Comparison of ENCODE assay signal across 19 mouse cellular contexts in genomic region chr9:72721221-72721620, GRCm38 (mm10). TPM values are rescaled to one million over a fixed set of nuclear protein-coding genes. Genes with fewer than 3 reads are reported as not detected.
DNase-seq lines count a peak whose midpoint lies in the region; ATAC-seq and TF ChIP-seq lines count a peak whose summit lies in the region.
"Had no signal": no experiment of that assay in that cellular context is flagged by ENCODE, and none has a peak within 500 bp of the region (broad histone marks: within the 10 kb centered on the region; RNA-seq: fewer than 3 reads in every experiment).

No protein-coding gene starts in this region.

- peak; percentile 93 for DNase-seq in heart, adult 11 months
- DNase-seq in heart, adult 9 months (ENCODE audit: low spot score in 2 of 2) = no peak
- DNase-seq in lung, embryonic 14.5 days = no peak
- no peak for DNase-seq in lung, postnatal 36 days
- DNase-seq in forebrain, embryonic 14.5 days (ENCODE audit: low spot score) = no peak
- DNase-seq: cerebellum, adult 2 months; kidney, adult 2 months; right cerebral cortex, postnatal 25 days; thymus, adult 2 months had no signal

- peaks cover 34% of the 10 kb centered on the region for H3K36me3 ChIP-seq in intestine, embryonic 16.5 days (ENCODE audit: control insufficient read depth, insufficient read depth, low read length)
- H3K36me3 ChIP-seq in intestine, embryonic 15.5 days = peaks cover 69% of the 10 kb centered on the region
- H3K36me3 ChIP-seq in lung, embryonic 14.5 days (ENCODE audit: insufficient read depth) = peaks cover 99% of the 10 kb centered on the region
- peaks cover 100% of the 10 kb centered on the region for H3K36me3 ChIP-seq in forebrain, embryonic 14.5 days (ENCODE audit: control insufficient read depth, insufficient read depth, low read length)

- no peaks in the 10 kb centered on the region for H3K27me3 ChIP-seq in intestine, embryonic 16.5 days (replicated peaks; ENCODE audit: control insufficient read depth, insufficient read depth, low read length)
- H3K27me3 ChIP-seq in intestine, embryonic 15.5 days (replicated peaks) = no peaks in the 10 kb centered on the region
- H3K27me3 ChIP-seq in lung, embryonic 14.5 days (ENCODE audit: insufficient read depth, low read length) = no peaks in the 10 kb centered on the region
- no peaks in the 10 kb centered on the region for H3K27me3 ChIP-seq in forebrain, embryonic 14.5 days (replicated peaks; ENCODE audit: control insufficient read depth, insufficient read depth, low read length)
- H3K27me3 ChIP-seq: CH12.LX; forebrain, embryonic 15.5 days; heart, embryonic 15.5 days; hindbrain, embryonic 15.5 days; lung, embryonic 15.5 days; stomach, embryonic 15.5 days had no signal

- H3K27ac ChIP-seq in intestine, embryonic 16.5 days (ENCODE audit: low read length) = no peak overlapping the region
- no peak overlapping the region for H3K27ac ChIP-seq in intestine, embryonic 15.5 days
- no peak overlapping the region for H3K27ac ChIP-seq in lung, embryonic 14.5 days (ENCODE audit: low read depth)
- no peak overlapping the region for H3K27ac ChIP-seq in forebrain, embryonic 14.5 days (ENCODE audit: low read depth, low read length)
- H3K27ac ChIP-seq: forebrain, embryonic 15.5 days; heart, embryonic 15.5 days; hindbrain, embryonic 15.5 days; limb, embryonic 10.5 days; lung, embryonic 15.5 days; stomach, embryonic 15.5 days had no signal

- ATAC-seq in intestine, embryonic 16.5 days = peak; percentile 45; the same call in 1 of the 2 replicates
- no peak for ATAC-seq in intestine, embryonic 15.5 days
- ATAC-seq in lung, embryonic 14.5 days (ENCODE audit: insufficient read depth) = no peak
- no peak for ATAC-seq in forebrain, embryonic 14.5 days
- ATAC-seq: forebrain, embryonic 15.5 days had no signal

- no peak overlapping the region for H3K4me2 ChIP-seq in intestine, embryonic 16.5 days (ENCODE audit: low read depth, low read length)
- H3K4me2 ChIP-seq in intestine, embryonic 15.5 days (replicated peaks) = no peak overlapping the region
- H3K4me2 ChIP-seq in lung, embryonic 14.5 days = no peak overlapping the region
- H3K4me2 ChIP-seq in forebrain, embryonic 14.5 days (ENCODE audit: low read length) = no peak overlapping the region
- H3K4me2 ChIP-seq: forebrain, embryonic 15.5 days; heart, embryonic 15.5 days; hindbrain, embryonic 15.5 days; lung, embryonic 15.5 days; midbrain, embryonic 11.5 days; stomach, embryonic 15.5 days had no signal

- 86% methylated on average over 14 of the region's 14 CpGs for WGBS in intestine, embryonic 16.5 days
- 90% methylated on average over 14 of the region's 14 CpGs for WGBS in intestine, embryonic 15.5 days
- WGBS in lung, embryonic 14.5 days = 83% methylated on average over 14 of the region's 14 CpGs
- WGBS in forebrain, embryonic 14.5 days = 93% methylated on average over 14 of the region's 14 CpGs

- H3K9ac ChIP-seq in intestine, embryonic 16.5 days (ENCODE audit: low read depth, low read length) = no peak overlapping the region
- no peak overlapping the region for H3K9ac ChIP-seq in intestine, embryonic 15.5 days
- H3K9ac ChIP-seq in lung, embryonic 14.5 days = no peak overlapping the region
- H3K9ac ChIP-seq in forebrain, embryonic 14.5 days (ENCODE audit: low read length) = no peak overlapping the region
- H3K9ac ChIP-seq: forebrain, embryonic 15.5 days; heart, embryonic 15.5 days; hindbrain, embryonic 15.5 days; lung, embryonic 15.5 days; stomach, embryonic 15.5 days had no signal

- no peak overlapping the region for H3K4me3 ChIP-seq in intestine, embryonic 16.5 days (ENCODE audit: low read length)
- H3K4me3 ChIP-seq in intestine, embryonic 15.5 days (replicated peaks) = no peak overlapping the region
- H3K4me3 ChIP-seq in lung, embryonic 14.5 days (ENCODE audit: low read depth, low read length) = no peak overlapping the region
- no peak overlapping the region for H3K4me3 ChIP-seq in forebrain, embryonic 14.5 days (ENCODE audit: low read depth, low read length)
- H3K4me3 ChIP-seq: forebrain, embryonic 15.5 days; heart, embryonic 15.5 days; hindbrain, embryonic 15.5 days; limb, embryonic 10.5 days; lung, embryonic 15.5 days; stomach, embryonic 15.5 days had no signal

- TF ChIP-seq CTCF in lung, embryonic 14.5 days (IDR thresholded peaks at IDR 0.05; ENCODE audit: low read depth) = 0 out of 2 replicates have a peak, but pooled peaks have one; percentile 10

- H3K4me1 ChIP-seq in intestine, embryonic 16.5 days (ENCODE audit: control insufficient read depth, insufficient read depth, low read length) = no peaks in the 10 kb centered on the region
- no peaks in the 10 kb centered on the region for H3K4me1 ChIP-seq in intestine, embryonic 15.5 days (replicated peaks)
- H3K4me1 ChIP-seq in lung, embryonic 14.5 days (ENCODE audit: insufficient read depth) = no peaks in the 10 kb centered on the region
- H3K4me1 ChIP-seq in forebrain, embryonic 14.5 days (ENCODE audit: control insufficient read depth, insufficient read depth, low read length) = no peaks in the 10 kb centered on the region
- H3K4me1 ChIP-seq: forebrain, embryonic 15.5 days; hindbrain, embryonic 15.5 days; limb, embryonic 10.5 days; lung, embryonic 15.5 days; stomach, embryonic 15.5 days had no signal

- no peaks in the 10 kb centered on the region for H3K9me3 ChIP-seq in intestine, embryonic 16.5 days (ENCODE audit: control insufficient read depth, low read length)
- no peaks in the 10 kb centered on the region for H3K9me3 ChIP-seq in intestine, embryonic 15.5 days
- no peaks in the 10 kb centered on the region for H3K9me3 ChIP-seq in lung, embryonic 14.5 days (ENCODE audit: low read depth, low read length)
- H3K9me3 ChIP-seq in forebrain, embryonic 14.5 days (replicated peaks; ENCODE audit: control insufficient read depth, low read length) = no peaks in the 10 kb centered on the region
- H3K9me3 ChIP-seq: forebrain, embryonic 15.5 days; heart, embryonic 15.5 days; hindbrain, embryonic 15.5 days; limb, embryonic 10.5 days; lung, embryonic 15.5 days; stomach, embryonic 15.5 days had no signal

RNA-seq across cellular contexts. Expression of gene Nedd4, which starts 59.1 kb away (rescaled TPM):
- 397 and 409 TPM in 2 replicates for polyA plus RNA-seq in intestine, embryonic 16.5 days (2015; fragmentation: Nextera tagmentation; extraction: Ambion mirVana)
- polyA plus RNA-seq in intestine, embryonic 15.5 days (2015; fragmentation: Nextera tagmentation; extraction: Ambion mirVana) = 462 and 512 TPM in 2 replicates
- polyA plus RNA-seq in lung, embryonic 14.5 days (2014; fragmentation: Nextera tagmentation; extraction: Ambion mirVana) = 802 and 805 TPM in 2 replicates
- 437 and 459 TPM in 2 replicates for polyA plus RNA-seq in forebrain, embryonic 14.5 days (2014; fragmentation: Nextera tagmentation; extraction: Ambion mirVana)
